Mouse (Mus musculus): ENCODE measurements at regions not wholly inside any gene's neighbourhood (a gene's known extent, or its start where the extent isn't known, plus 50 kb on each side); places are given as distances from the start of the nearest gene placed in this dataset.

GRCm38 (mm10) chr3:78981057-78981456, 305.3 kb downstream of the Rapgef2 start:
- TF ChIP-seq CTCF (IDR thresholded peaks at IDR 0.05; ENCODE audit: low read depth) (no peak), EP300 (IDR thresholded peaks at IDR 0.05; ENCODE audit: low read depth) (no peak)

All from liver, embryonic 14.5 days (tissue).